Mouse (Mus musculus) MEL (cell line): ENCODE data around the gene Rala. TPM values are rescaled to one million over a fixed set of nuclear protein-coding genes. Genes with fewer than 3 reads are reported as not detected.

Source experiments
- DNase-seq: peaks from one replicate; pipeline ENCODE4 v3.0.0; 2011; ENCODE audit warnings: low read depth, low spot score
- H3K27ac ChIP-seq: 2 replicates; pipeline ENCODE4 v1.5.1; 2012; ENCODE audit warnings: low read depth, mild to moderate bottlenecking, control low read depth, low read length, moderate library complexity; ENCODE audit not compliant: control insufficient read depth
- H3K27me3 ChIP-seq, 2 experiments: fragments of 150-350 bp in 1 of 2; sonication (generic) in 1 of 2; 2 replicates each; pipeline ENCODE4 v1.6.1; 2012; ENCODE audit warnings: low read length in 2 of 2, mild to moderate bottlenecking in 2 of 2, improper control_type of control experiment in 1 of 2, moderate library complexity in 1 of 2; ENCODE audit not compliant: insufficient read depth in 2 of 2, control insufficient read depth in 1 of 2
- H3K36me3 ChIP-seq, 2 experiments: 2 replicates each; pipeline ENCODE4 v1.6.1; 2012 to 2014; ENCODE audit warnings: low read length in 2 of 2, improper control_type of control experiment in 1 of 2, inconsistent platforms in 1 of 2, mild to moderate bottlenecking in 1 of 2; ENCODE audit not compliant: insufficient read depth in 2 of 2, control insufficient read depth in 1 of 2
- H3K4me1 ChIP-seq, 2 experiments: fragments of 150-350 bp in 1 of 2; sonication (generic) in 1 of 2; 2 replicates each; pipeline ENCODE4 v1.6.1; 2012; ENCODE audit warnings: low read length in 2 of 2, improper control_type of control experiment in 1 of 2, mild to moderate bottlenecking in 1 of 2; ENCODE audit not compliant: insufficient read depth in 2 of 2, control insufficient read depth in 1 of 2
- H3K4me3 ChIP-seq, 2 experiments: fragments of 150-350 bp in 1 of 2; sonication (generic) in 1 of 2; 2 replicates each; pipeline ENCODE4 v1.5.1; 2012; ENCODE audit warnings: low read depth in 2 of 2, low read length in 2 of 2, mild to moderate bottlenecking in 2 of 2, moderate library complexity in 2 of 2, control low read depth in 1 of 2, improper control_type of control experiment in 1 of 2; ENCODE audit not compliant: control insufficient read depth in 1 of 2, insufficient read depth in 1 of 2
- H3K79me2 ChIP-seq: 2 replicates; pipeline ENCODE4 v1.6.1; 2012; ENCODE audit warnings: mild to moderate bottlenecking, low read length, moderate library complexity; ENCODE audit not compliant: control insufficient read depth, poor library complexity, insufficient read depth
- H3K9ac ChIP-seq: 2 replicates; pipeline ENCODE4 v1.6.1; 2012; ENCODE audit warnings: low read depth, mild to moderate bottlenecking, control low read depth, low read length, moderate library complexity; ENCODE audit not compliant: control insufficient read depth, poor library complexity, severe bottlenecking
- H3K9me3 ChIP-seq: fragments of 150-350 bp; sonication (generic); replicated peaks from 2 replicates; pipeline ENCODE4 v1.6.1; 2012; ENCODE audit warnings: mild to moderate bottlenecking, low read length, improper control_type of control experiment, moderate library complexity; ENCODE audit not compliant: insufficient read depth
- CHD1 ChIP-seq: IDR thresholded peaks from 2 replicates; pipeline ENCODE4 v1.6.1; 2012; ENCODE audit warnings: low read depth, mild to moderate bottlenecking, inconsistent platforms, low read length, improper control_type of control experiment
- CHD2 ChIP-seq: IDR thresholded peaks from 2 replicates; pipeline ENCODE4 v1.6.1; 2011; ENCODE audit warnings: low read length, improper control_type of control experiment
- CTCF ChIP-seq, 3 experiments: IDR thresholded peaks in 2 of 3; conservative IDR thresholded peaks in 1 of 3; 2 replicates each; pipeline ENCODE4 v1.5.1; 2011 to 2012; ENCODE audit warnings: low read length in 3 of 3, low read depth in 2 of 3, mild to moderate bottlenecking in 2 of 3, improper control_type of control experiment in 1 of 3, inconsistent platforms in 1 of 3, mixed read lengths in 1 of 3, moderate library complexity in 1 of 3; ENCODE audit not compliant: control insufficient read depth in 1 of 3, insufficient read depth in 1 of 3, poor library complexity in 1 of 3, severe bottlenecking in 1 of 3
- E2F4 ChIP-seq: IDR thresholded peaks from 2 replicates; pipeline ENCODE4 v1.6.1; 2011; ENCODE audit warnings: low read depth, low read length, improper control_type of control experiment, borderline replicate concordance
- EP300 ChIP-seq, 2 experiments: IDR thresholded peaks; 2 replicates each; pipeline ENCODE4 v1.6.1; 2011; ENCODE audit warnings: improper control_type of control experiment in 2 of 2, low read length in 2 of 2, low read depth in 1 of 2, mild to moderate bottlenecking in 1 of 2
- ETS1 ChIP-seq: IDR thresholded peaks from 2 replicates; pipeline ENCODE4 v1.6.1; 2012; ENCODE audit warnings: low read depth, mild to moderate bottlenecking, inconsistent platforms, low read length, improper control_type of control experiment, moderate library complexity
- GATA1 ChIP-seq: IDR thresholded peaks from 2 replicates; pipeline ENCODE4 v1.6.1; 2011; ENCODE audit warnings: low read depth, low read length, improper control_type of control experiment
- HCFC1 ChIP-seq: IDR thresholded peaks from 2 replicates; pipeline ENCODE4 v1.6.1; 2012; ENCODE audit warnings: low read depth, mild to moderate bottlenecking, inconsistent platforms, low read length, improper control_type of control experiment, moderate library complexity
- JUND ChIP-seq: IDR thresholded peaks from 2 replicates; pipeline ENCODE4 v1.6.1; 2011; ENCODE audit warnings: low read depth, mild to moderate bottlenecking, improper control_type of control experiment, low read length
- MXI1 ChIP-seq: IDR thresholded peaks from 2 replicates; pipeline ENCODE4 v1.6.1; 2011; ENCODE audit warnings: mild to moderate bottlenecking, low read depth, low read length, improper control_type of control experiment
- MYC ChIP-seq: IDR thresholded peaks from 2 replicates; pipeline ENCODE4 v1.6.1; 2011; ENCODE audit warnings: low read depth, mild to moderate bottlenecking, low read length, improper control_type of control experiment, moderate library complexity
- NELFE ChIP-seq: IDR thresholded peaks from 2 replicates; pipeline ENCODE4 v1.6.1; 2011; ENCODE audit warnings: low read depth, low read length, improper control_type of control experiment
- NRF1 ChIP-seq: IDR thresholded peaks from 2 replicates; pipeline ENCODE4 v1.6.1; 2014; ENCODE audit warnings: low read depth, mild to moderate bottlenecking, inconsistent platforms, low read length, improper control_type of control experiment, moderate library complexity; ENCODE audit not compliant: poor library complexity, insufficient read depth, severe bottlenecking
- POLR2AphosphoS2 ChIP-seq: IDR thresholded peaks from 2 replicates; pipeline ENCODE4 v1.6.1; 2011; ENCODE audit warnings: low read length, improper control_type of control experiment
- RAD21 ChIP-seq: IDR thresholded peaks from 2 replicates; pipeline ENCODE4 v1.6.1; 2011; ENCODE audit warnings: mild to moderate bottlenecking, low read depth, low read length, improper control_type of control experiment
- RCOR1 ChIP-seq: IDR thresholded peaks from 2 replicates; pipeline ENCODE4 v1.6.1; 2012; ENCODE audit warnings: low read depth, mild to moderate bottlenecking, inconsistent platforms, low read length, improper control_type of control experiment
- SIN3A ChIP-seq: IDR thresholded peaks from 2 replicates; pipeline ENCODE4 v1.6.1; 2012; ENCODE audit warnings: low read length, improper control_type of control experiment, inconsistent platforms
- SMC3 ChIP-seq: IDR thresholded peaks from 2 replicates; pipeline ENCODE4 v1.6.1; 2011; ENCODE audit warnings: low read depth, low read length, improper control_type of control experiment
- UBTF ChIP-seq: IDR thresholded peaks from 2 replicates; pipeline ENCODE4 v1.6.1; 2012; ENCODE audit warnings: low read depth, mild to moderate bottlenecking, inconsistent platforms, low read length, improper control_type of control experiment, moderate library complexity, borderline replicate concordance; ENCODE audit not compliant: insufficient read depth
- USF1 ChIP-seq: IDR thresholded peaks from 2 replicates; pipeline ENCODE4 v1.6.1; 2014; ENCODE audit warnings: low read depth, mild to moderate bottlenecking, inconsistent platforms, low read length, improper control_type of control experiment, moderate library complexity
- USF2 ChIP-seq, 2 experiments: IDR thresholded peaks; 2 replicates each; pipeline ENCODE4 v1.6.1; 2011 to 2012; ENCODE audit warnings: improper control_type of control experiment in 2 of 2, low read length in 2 of 2, borderline replicate concordance in 1 of 2, inconsistent platforms in 1 of 2, low read depth in 1 of 2, mild to moderate bottlenecking in 1 of 2; ENCODE audit not compliant: insufficient read depth in 1 of 2
- ZC3H11A ChIP-seq: IDR thresholded peaks from 2 replicates; pipeline ENCODE4 v1.6.1; 2012; ENCODE audit warnings: low read depth, mild to moderate bottlenecking, inconsistent platforms, low read length, improper control_type of control experiment
- ZKSCAN1 ChIP-seq: IDR thresholded peaks from 2 replicates; pipeline ENCODE4 v1.6.1; 2012; ENCODE audit warnings: low read depth, mild to moderate bottlenecking, inconsistent platforms, low read length, improper control_type of control experiment, moderate library complexity
- ZMIZ1 ChIP-seq: IDR thresholded peaks from 2 replicates; pipeline ENCODE4 v1.6.1; 2012; ENCODE audit warnings: low read depth, mild to moderate bottlenecking, inconsistent platforms, low read length, improper control_type of control experiment, moderate library complexity
- ZNF384 ChIP-seq: IDR thresholded peaks from 2 replicates; pipeline ENCODE4 v1.6.1; 2012; ENCODE audit warnings: low read depth, mild to moderate bottlenecking, inconsistent platforms, low read length, improper control_type of control experiment
- polyA plus RNA-seq, 2 experiments: library from polyadenylated mRNA; stranded (reverse) in 1 of 2; unstranded in 1 of 2; fragments of >175 nt in 1 of 2; fragments of >200 nt in 1 of 2; gene quantifications; 2 replicates each; pipeline versions ENCODE4 v1.2.1 to v1.2.4; 2012; ENCODE audit warnings: low replicate concordance in 2 of 2, low read depth in 1 of 2; ENCODE audit not compliant: insufficient read length in 2 of 2, insufficient read depth in 1 of 2, missing spikeins in 1 of 2
- total RNA-seq: library from RNA; depleted of rRNA; stranded (reverse); fragments of 300-350 nt; gene quantifications from 2 replicates; pipeline ENCODE4 v1.2.3, GENCODE M21; 2012

The Rala gene
- total and polyA plus RNA-seq, 3 experiments: 12.9 to 30.7 TPM; not detected in 1

- H3K9me3 ChIP-seq: no peaks in the 10 kb centered on the region
- H3K9ac ChIP-seq: no peak overlapping the region; the same call in 1 of the 2 replicates
- peaks cover 0 to 2% of the 10 kb centered on the region in 2 experiments; a peak in 2 of 4 replicates for H3K27me3 ChIP-seq
- TF ChIP-seq SIN3A (no peak; the same call in 1 of the 2 replicates), MXI1 (no peak), MYC (no peak), USF2 (IDR thresholded peaks at IDR 0.05; ENCODE audit: borderline replicate concordance in 1 of 2, insufficient read depth in 1 of 2, low read depth in 1 of 2, low read length in 2 of 2) (no peak), CHD2 (no peak), CHD1 (no peak), GATA1 (no peak), ZKSCAN1 (no peak), ZMIZ1 (no peak), RAD21 (peak; percentile 65), NRF1 (no peak), ETS1 (0 out of 2 replicates have a peak, but pooled peaks have one; percentile 13), POLR2AphosphoS2 (no peak), ZNF384 (no peak), NELFE (no peak), ZC3H11A (peak; percentile 24; the same call in 1 of the 2 replicates), CTCF (IDR thresholded peaks at IDR 0.05 in 2 of 3, conservative IDR thresholded peaks at IDR 0.05 in 1 of 3; ENCODE audit: control insufficient read depth in 1 of 3, insufficient read depth in 1 of 3, low read depth in 2 of 3, low read length in 3 of 3, poor library complexity in 1 of 3, severe bottlenecking in 1 of 3) (peak; percentile 55 to 78 (median 76)), HCFC1 (peak; percentile 32; the same call in 1 of the 2 replicates), UBTF (no peak), SMC3 (peak; percentile 54), EP300 (IDR thresholded peaks at IDR 0.05; ENCODE audit: low read depth in 1 of 2, low read length in 2 of 2) (no peak), RCOR1 (0 out of 2 replicates have a peak, but pooled peaks have one; percentile 17), JUND (peak; percentile 66; the same call in 1 of the 2 replicates), USF1 (no peak), E2F4 (no peak)
- H3K4me3 ChIP-seq: peak overlapping the region; percentile 49 to 57
- H3K4me1 ChIP-seq: peaks cover 0 to 11% of the 10 kb centered on the region in 2 experiments; a peak in 2 of 4 replicates
- H3K36me3 ChIP-seq: peaks cover 0 to 5% of the 10 kb centered on the region in 2 experiments; a peak in 2 of 4 replicates
- no peaks in the 10 kb centered on the region for H3K79me2 ChIP-seq
- H3K27ac ChIP-seq: no peak overlapping the region
- peak; percentile 65 for DNase-seq
Observed at GRCm38 (mm10) chr13:17837610-17838483, 106.2 kb downstream of the Rala start.
